Mouse (Mus musculus) lung, adult 2 months (tissue): ENCODE data around the gene Ogn.

ENCODE experiments used
- CTCF ChIP-seq: fragments of 200-500 bp; IDR thresholded peaks from 2 replicates; pipeline ENCODE4 v1.5.1; 2011; ENCODE audit warnings: mild to moderate bottlenecking, low read length, control low read depth; ENCODE audit not compliant: insufficient read depth
- POLR2A ChIP-seq: fragments of 200-500 bp; IDR thresholded peaks from 2 replicates; pipeline ENCODE4 v1.6.1; 2011; ENCODE audit warnings: low read depth, mild to moderate bottlenecking, control low read depth, low read length, borderline replicate concordance; ENCODE audit errors: extremely low read depth

DNA sequence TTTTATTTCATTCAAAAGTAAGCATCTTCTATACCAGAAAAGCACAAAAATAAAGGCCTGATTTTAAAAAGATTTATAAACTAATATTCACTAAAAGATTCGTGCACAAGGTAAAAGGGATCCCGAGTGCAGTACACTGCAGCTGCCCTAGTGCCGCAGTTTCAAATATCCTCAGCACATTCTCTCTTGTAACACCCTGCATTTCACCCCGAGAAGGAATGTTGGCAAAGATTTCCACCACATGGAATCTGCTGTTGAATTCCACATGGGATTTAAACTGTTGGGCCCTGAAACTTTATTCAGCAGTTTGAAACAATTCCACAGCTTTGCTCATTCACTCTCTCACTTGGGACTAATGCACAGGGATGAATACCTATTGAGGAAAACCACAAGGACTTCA lies at the start of gene Ogn:
- no peak for TF ChIP-seq CTCF
- TF ChIP-seq POLR2A, result no peak
